Mouse (Mus musculus) erythroblast, embryonic 14.5 days (primary cell): ENCODE results near the gene Neil1. TPM values are rescaled to one million over a fixed set of nuclear protein-coding genes. Genes with fewer than 3 reads are reported as not detected.

ENCODE experiments used
- H3K27me3 ChIP-seq: 2 replicates; pipeline ENCODE4 v1.6.1; 2012; ENCODE audit warnings: inconsistent platforms; ENCODE audit not compliant: control insufficient read depth
- H3K36me3 ChIP-seq: 2 replicates; pipeline ENCODE4 v1.6.1; 2012; ENCODE audit warnings: mild to moderate bottlenecking, inconsistent platforms; ENCODE audit not compliant: control insufficient read depth
- H3K4me1 ChIP-seq: 2 replicates; pipeline ENCODE4 v1.6.1; 2012; ENCODE audit warnings: inconsistent platforms; ENCODE audit not compliant: control insufficient read depth
- H3K4me3 ChIP-seq: replicated peaks from 2 replicates; pipeline ENCODE3; 2012; ENCODE audit warnings: moderate library complexity, mild to moderate bottlenecking, inconsistent platforms
- H3K9me3 ChIP-seq: 2 replicates; pipeline ENCODE4 v1.6.1; 2012; ENCODE audit warnings: low read length, inconsistent platforms, mixed read lengths; ENCODE audit not compliant: control insufficient read depth
- GATA1 ChIP-seq: IDR thresholded peaks from 2 replicates; pipeline ENCODE4 v1.6.1; 2012; ENCODE audit warnings: low read length, inconsistent platforms, mixed read lengths
- TAL1 ChIP-seq: IDR thresholded peaks from 3 replicates; pipeline ENCODE4 v1.6.1; 2012; ENCODE audit warnings: low read length, inconsistent platforms, mixed read lengths
- polyA plus RNA-seq: library from polyadenylated mRNA; stranded (reverse); fragments of >175 nt; gene quantifications from 2 replicates; pipeline ENCODE4 v1.2.3, GENCODE M21; 2012

Neil1 gene
- polyA plus RNA-seq, 1 experiment: 0.10 TPM

GRCm38 (mm10) chr9:57129641-57130040 is 18.5 kb downstream of the Neil1 start:
- Histone ChIP-seq H3K4me3 (peak overlapping the region; percentile 77), H3K36me3 (peaks cover 59% of the 10 kb centered on the region), H3K4me1 (peaks cover 25% of the 10 kb centered on the region)

GRCm38 (mm10) chr9:57117261-57117755 is 30.8 kb downstream of the Neil1 start:
- TF ChIP-seq GATA1 (no peak), TAL1 (no peak)
- H3K36me3 ChIP-seq: peaks cover 98% of the 10 kb centered on the region
- H3K9me3 ChIP-seq: no peaks in the 10 kb centered on the region
- H3K4me3 ChIP-seq: no peak overlapping the region
- H3K4me1 ChIP-seq: no peaks in the 10 kb centered on the region
- H3K27me3 ChIP-seq: no peaks in the 10 kb centered on the region

More at GRCm38 (mm10) chr9:57129641-57130040, 18.5 kb downstream of the Neil1 start:
- no peak for TF ChIP-seq GATA1
- TF ChIP-seq TAL1: no peak
- Histone ChIP-seq H3K9me3 (no peaks in the 10 kb centered on the region), H3K27me3 (no peaks in the 10 kb centered on the region)

Other genes with a start within 250 kb of the Neil1 start
- not detected in 2 replicates for gene Snx33, start 219.9 kb downstream of the Neil1 start, polyA plus RNA-seq
- 5.7 TPM in 2 replicates for gene Imp3, start 210.8 kb downstream of the Neil1 start, polyA plus RNA-seq
- 0.11 TPM in 1 of 2 replicates, not detected in the other for gene Snupn, start 197.4 kb downstream of the Neil1 start, polyA plus RNA-seq
- 0.21 and 0.24 TPM in 2 replicates for gene Ptpn9, start 153.4 kb downstream of the Neil1 start, polyA plus RNA-seq
- gene Sin3a, start 76.3 kb downstream of the Neil1 start, polyA plus RNA-seq: 0.63 and 0.75 TPM in 2 replicates
- gene Man2c1, start 17.6 kb downstream of the Neil1 start, polyA plus RNA-seq: 4.7 and 5.2 TPM in 2 replicates
- gene Commd4, start 10.0 kb upstream of the Neil1 start, polyA plus RNA-seq: 3.9 and 4.1 TPM in 2 replicates
- not detected in 2 replicates for gene Trcg1, start 88.3 kb upstream of the Neil1 start, polyA plus RNA-seq
- gene 1700017B05Rik, start 114.3 kb upstream of the Neil1 start, polyA plus RNA-seq: 15.8 and 16.8 TPM in 2 replicates